Mouse (Mus musculus) kidney, postnatal 10 days (tissue): ENCODE measurements at regions not wholly inside any gene's neighbourhood (a gene's known extent, or its start where the extent isn't known, plus 50 kb on each side); places are given as distances from the start of the nearest gene placed in this dataset.

Source experiments
- DNase-seq: peaks from one replicate; pipeline ENCODE4 v3.0.0; 2021; ENCODE audit warnings: mixed read lengths

GRCm38 (mm10) chr3:48658386-48658785 is 1098.7 kb downstream of the Pcdh18 start:
- no peak for DNase-seq

GRCm38 (mm10) chr3:48655084-48655483 is 1102.0 kb downstream of the Pcdh18 start:
- no peak for DNase-seq

DNA sequence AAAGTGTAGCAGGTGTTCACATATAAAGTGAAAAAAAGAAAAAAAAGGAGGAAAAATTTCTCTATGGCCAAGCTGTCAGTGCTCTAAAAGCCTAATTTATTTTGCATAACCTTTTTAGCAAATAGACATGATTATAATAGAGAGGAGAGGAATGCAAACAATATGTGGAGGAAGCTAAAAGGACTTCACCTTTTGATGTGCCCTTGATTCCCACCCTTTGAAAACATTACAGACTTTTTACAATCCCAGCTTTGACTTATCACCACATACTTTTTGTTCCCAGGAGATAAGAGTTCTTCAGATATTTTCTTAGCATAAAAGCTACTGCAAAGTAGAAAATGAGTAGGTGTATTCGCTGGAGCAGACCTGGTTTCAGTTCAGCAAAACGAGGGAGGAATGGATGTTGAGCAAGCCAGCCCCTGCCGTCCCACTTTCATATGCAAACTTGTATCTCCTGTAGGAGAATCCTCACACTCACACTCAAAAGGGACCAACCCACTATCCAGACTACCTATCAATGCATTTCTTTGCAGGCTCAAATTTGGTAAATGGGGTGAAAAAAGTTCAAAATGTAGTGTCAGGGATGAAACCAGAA is 1125.1 kb downstream of the Pcdh18 start:
- no peak for DNase-seq

GRCm38 (mm10) chr3:48608933-48609332 is 1148.2 kb downstream of the Pcdh18 start:
- DNase-seq: no peak

DNA sequence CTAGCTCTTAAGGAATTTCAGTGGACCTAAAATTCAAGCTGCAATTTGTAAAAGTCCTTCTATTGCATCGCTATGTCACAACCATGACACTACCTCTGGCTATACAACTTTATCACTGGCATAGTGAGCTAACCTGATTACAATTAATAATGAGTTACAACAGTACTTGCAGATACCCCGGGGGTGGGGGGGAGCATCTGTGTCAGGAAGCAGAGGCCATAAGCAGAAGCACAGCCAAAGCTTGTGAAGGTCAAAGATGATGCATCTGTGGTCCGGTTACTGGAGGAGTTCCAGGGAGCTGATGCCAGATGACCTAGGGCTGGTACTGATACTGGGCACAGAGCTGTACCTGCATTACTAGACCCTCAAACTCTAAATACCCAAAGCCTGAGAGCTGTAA is 1152.3 kb downstream of the Pcdh18 start:
- no peak for DNase-seq

DNA sequence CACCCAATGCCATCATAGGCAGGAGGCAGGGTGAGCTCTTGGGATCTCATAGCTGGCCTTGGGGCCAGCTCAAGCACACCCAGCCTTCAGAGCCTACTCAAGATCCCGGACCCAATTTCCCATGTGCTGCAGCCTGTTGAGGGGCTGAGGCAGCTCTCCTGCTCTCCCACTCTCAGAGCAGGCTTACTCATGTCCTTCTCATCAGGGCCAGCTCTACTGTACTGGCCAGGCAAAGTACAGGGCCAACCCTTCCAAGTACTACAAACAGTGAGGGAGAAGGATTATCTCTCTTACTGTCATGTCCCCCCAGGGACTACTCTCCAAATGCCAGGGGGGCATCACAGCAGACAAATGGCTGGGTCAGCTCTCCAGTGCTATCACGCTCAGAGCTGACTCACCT is 1169.8 kb downstream of the Pcdh18 start:
- DNase-seq: no peak

- DNase-seq: no peak
Measured at GRCm38 (mm10) chr3:48586145-48586544, 1171.0 kb downstream of the Pcdh18 start.

- no peak for DNase-seq
Measured at GRCm38 (mm10) chr3:48584340-48584739, 1172.8 kb downstream of the Pcdh18 start.

GRCm38 (mm10) chr3:48582521-48582920 is 1174.6 kb downstream of the Pcdh18 start:
- no peak for DNase-seq

GRCm38 (mm10) chr3:48579971-48580370 is 1177.2 kb downstream of the Pcdh18 start:
- no peak for DNase-seq

DNA sequence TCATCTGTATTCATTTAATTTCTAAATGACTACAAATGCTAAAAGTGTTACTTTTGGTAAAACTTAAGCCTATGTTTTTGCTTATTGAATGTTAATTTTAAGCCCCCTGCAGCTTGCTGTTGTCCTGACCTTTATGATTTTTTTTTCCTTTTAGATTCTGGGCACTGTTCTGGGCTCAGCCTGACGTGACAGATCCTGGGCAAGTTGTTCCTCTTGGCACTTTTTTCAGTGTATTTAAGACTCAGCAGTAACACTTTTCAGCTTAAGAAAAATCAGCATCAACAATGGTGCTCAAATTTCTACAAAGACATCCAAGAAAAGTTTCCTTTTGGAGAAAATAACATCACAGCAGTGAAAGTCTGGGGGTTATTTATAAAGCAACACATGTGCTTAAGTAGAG is 1177.9 kb downstream of the Pcdh18 start:
- DNase-seq: no peak

- DNase-seq: no peak
Measured at GRCm38 (mm10) chr3:48546669-48547068, 1210.5 kb downstream of the Pcdh18 start.

GRCm38 (mm10) chr3:48515009-48515408 is 1242.1 kb downstream of the Pcdh18 start:
- no peak for DNase-seq

- peak; percentile 37 for DNase-seq
Measured at GRCm38 (mm10) chr3:48503996-48504395, 1253.1 kb downstream of the Pcdh18 start.

GRCm38 (mm10) chr3:48464679-48465078 is 1292.4 kb downstream of the Pcdh18 start:
- no peak for DNase-seq

DNA sequence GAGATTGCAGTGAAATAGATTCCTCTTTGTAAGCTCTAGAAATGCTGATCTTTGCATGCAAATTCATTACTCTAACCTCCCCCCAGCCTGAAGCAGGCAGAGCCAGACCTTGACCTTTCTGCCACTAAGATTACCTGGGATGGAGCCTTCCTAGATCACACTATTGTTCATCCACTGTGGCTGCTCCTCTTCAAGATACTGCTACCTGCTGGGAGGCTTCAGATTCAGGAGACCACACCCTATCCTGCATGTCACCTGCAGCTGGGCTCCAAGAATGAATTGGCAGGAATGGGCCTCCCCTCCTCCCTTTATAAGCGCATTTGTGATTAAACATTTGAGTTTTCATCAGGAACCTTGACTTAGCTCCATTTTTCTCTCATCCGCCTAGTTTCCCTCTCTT is 1315.2 kb downstream of the Pcdh18 start:
- DNase-seq: no peak

- DNase-seq: no peak
Measured at GRCm38 (mm10) chr3:48429406-48430033, 1327.6 kb downstream of the Pcdh18 start.

GRCm38 (mm10) chr3:48389862-48390261 is 1367.3 kb downstream of the Pcdh18 start:
- no peak for DNase-seq
